In genomic region chr5:137641054-137641453, GRCm38 (mm10) we compare ENCODE assay signal across 8 mouse cellular contexts. TPM values are rescaled to one million over a fixed set of nuclear protein-coding genes. Genes with fewer than 3 reads are reported as not detected.
DNase-seq lines count a peak whose midpoint lies in the region; ATAC-seq lines count a peak whose summit lies in the region.
"Had no signal": no experiment of that assay in that cellular context is flagged by ENCODE, and none has a peak within 500 bp of the region (broad histone marks: within the 10 kb centered on the region; RNA-seq: fewer than 3 reads in every experiment).

Gene Sap25, plus strand, starts transcription at chr5:137641334.

- WGBS in midbrain, embryonic 13.5 days = 88% methylated on average over 19 of the region's 19 CpGs
- 89% methylated on average over 19 of the region's 19 CpGs for WGBS in midbrain, embryonic 16.5 days
- 91% methylated on average over 19 of the region's 19 CpGs for WGBS in kidney, embryonic 15.5 days

- no peak for ATAC-seq in midbrain, embryonic 13.5 days
- ATAC-seq in midbrain, embryonic 16.5 days = no peak
- no peak for ATAC-seq in kidney, embryonic 15.5 days (replicated peaks; ENCODE audit: low FRiP score)

- H3K9ac ChIP-seq in midbrain, embryonic 13.5 days (replicated peaks) = no peak within 1 kb of the TSS
- H3K9ac ChIP-seq in midbrain, embryonic 16.5 days (ENCODE audit: low read depth, low read length) = no peak within 1 kb of the TSS
- no peak within 1 kb of the TSS for H3K9ac ChIP-seq in kidney, embryonic 15.5 days

- H3K36me3 ChIP-seq in midbrain, embryonic 13.5 days = peaks cover 66% of the 10 kb centered on the region
- H3K36me3 ChIP-seq in midbrain, embryonic 16.5 days (ENCODE audit: control insufficient read depth, insufficient read depth, low read length) = peaks cover 48% of the 10 kb centered on the region
- H3K36me3 ChIP-seq in kidney, embryonic 15.5 days = peaks cover 72% of the 10 kb centered on the region

- H3K4me1 ChIP-seq in midbrain, embryonic 13.5 days (replicated peaks) = peaks cover 10% of the 10 kb centered on the region
- H3K4me1 ChIP-seq in midbrain, embryonic 16.5 days (ENCODE audit: control insufficient read depth, insufficient read depth, low read length) = peaks cover 4% of the 10 kb centered on the region
- H3K4me1 ChIP-seq in kidney, embryonic 15.5 days = peaks cover 29% of the 10 kb centered on the region

- no peak within 1 kb of the TSS for H3K27ac ChIP-seq in midbrain, embryonic 13.5 days
- H3K27ac ChIP-seq in midbrain, embryonic 16.5 days (ENCODE audit: low read length) = no peak within 1 kb of the TSS
- H3K27ac ChIP-seq in kidney, embryonic 15.5 days = no peak within 1 kb of the TSS

- peaks cover 34% of the 10 kb centered on the region for H3K27me3 ChIP-seq in midbrain, embryonic 13.5 days
- peaks cover 24% of the 10 kb centered on the region for H3K27me3 ChIP-seq in midbrain, embryonic 16.5 days (ENCODE audit: control insufficient read depth, insufficient read depth, low read depth, low read length)
- H3K27me3 ChIP-seq in kidney, embryonic 15.5 days = peaks cover 24% of the 10 kb centered on the region

- no peak within 1 kb of the TSS for H3K4me3 ChIP-seq in midbrain, embryonic 13.5 days (replicated peaks)
- no peak within 1 kb of the TSS for H3K4me3 ChIP-seq in midbrain, embryonic 16.5 days (ENCODE audit: low read depth, low read length)
- H3K4me3 ChIP-seq in kidney, embryonic 15.5 days (replicated peaks) = no peak within 1 kb of the TSS
- H3K4me3 ChIP-seq: erythroblast, embryonic 14.5 days had no signal

- peak; percentile 95 for DNase-seq in ZHBTc4 (ENCODE audit: low read depth, low spot score)
- DNase-seq in naive thymus-derived CD4-positive, alpha-beta T cell, adult 2 months (ENCODE audit: low read depth) = peak; percentile 63
- DNase-seq in right cerebral cortex, postnatal 4 days = no peak
- no peak for DNase-seq in heart, adult 8-10 months (ENCODE audit: low spot score)

- no peak within 1 kb of the TSS for H3K4me2 ChIP-seq in midbrain, embryonic 13.5 days (replicated peaks)
- no peak within 1 kb of the TSS for H3K4me2 ChIP-seq in midbrain, embryonic 16.5 days (ENCODE audit: low read length)
- no peak within 1 kb of the TSS for H3K4me2 ChIP-seq in kidney, embryonic 15.5 days

- H3K9me3 ChIP-seq in midbrain, embryonic 13.5 days = no peaks in the 10 kb centered on the region
- no peaks in the 10 kb centered on the region for H3K9me3 ChIP-seq in midbrain, embryonic 16.5 days (replicated peaks; ENCODE audit: control insufficient read depth, low read length, poor library complexity, severe bottlenecking)
- H3K9me3 ChIP-seq in kidney, embryonic 15.5 days (replicated peaks) = no peaks in the 10 kb centered on the region

RNA-seq across cellular contexts. Expression of gene Sap25, which starts in this region (rescaled TPM):
- 2.7 and 10.9 TPM in 2 replicates for polyA plus RNA-seq in midbrain, embryonic 13.5 days (2015; fragmentation: Nextera tagmentation; extraction: Ambion mirVana)
- 5.9 and 6.7 TPM in 2 replicates for polyA plus RNA-seq in midbrain, embryonic 16.5 days (2015; fragmentation: Nextera tagmentation; extraction: Ambion mirVana)
- 8.2 and 10.5 TPM in 2 replicates for polyA plus RNA-seq in kidney, embryonic 15.5 days (2015; fragmentation: Nextera tagmentation; extraction: Ambion mirVana)
- 1 to 10 TPM; 1.6 to 4.0 (median 2.8) TPM for total RNA-seq in heart, adult 8-10 months (2022)

Comparison
In these comparisons a context has a peak if more than half of its experiments do, and no peak if none do; other contexts are left out.
1. DNase-seq: peak in ZHBTc4 (single experiment) and naive thymus-derived CD4-positive, alpha-beta T cell, adult 2 months (single experiment); none in right cerebral cortex, postnatal 4 days (single experiment) and heart, adult 8-10 months (single experiment).